Mouse (Mus musculus) liver, postnatal 0 days (tissue): ENCODE measurements around the gene Gpank1. TPM values are rescaled to one million over a fixed set of nuclear protein-coding genes. Genes with fewer than 3 reads are reported as not detected.

Source experiments
- ATAC-seq: fragments of 200-750 bp; cut with Nextera tagmentation; 2 replicates; pipeline ENCODE4 v1.8.0; 2017; ENCODE audit warnings: mild to moderate bottlenecking, moderate library complexity
- DNase-seq: peaks from one replicate; pipeline ENCODE4 v3.0.0-alpha.2; 2016
- H3K27ac ChIP-seq: fragments of 300-500 bp; sonication (generic); 2 replicates; pipeline ENCODE4 v1.5.1; 2014; ENCODE audit warnings: antibody characterized with exemption, moderate library complexity, mild to moderate bottlenecking, low read depth
- H3K27me3 ChIP-seq: fragments of 300-500 bp; sonication (generic); 2 replicates; pipeline ENCODE4 v1.6.1; 2014; ENCODE audit warnings: low read length, control low read depth, mixed read lengths; ENCODE audit not compliant: insufficient read depth
- H3K36me3 ChIP-seq: fragments of 300-500 bp; sonication (generic); replicated peaks from 2 replicates; pipeline ENCODE4 v1.6.1; 2014; ENCODE audit warnings: mild to moderate bottlenecking, control low read depth, low read length, moderate library complexity, mixed read lengths; ENCODE audit not compliant: insufficient read depth
- H3K4me1 ChIP-seq: fragments of 300-500 bp; sonication (generic); 2 replicates; pipeline ENCODE4 v1.6.1; 2014; ENCODE audit warnings: antibody characterized with exemption, mild to moderate bottlenecking, control low read depth; ENCODE audit not compliant: insufficient read depth
- H3K4me2 ChIP-seq: fragments of 300-500 bp; sonication (generic); 2 replicates; pipeline ENCODE4 v1.6.1; 2014; ENCODE audit warnings: low read depth, mild to moderate bottlenecking, low read length, moderate library complexity, mixed read lengths
- H3K4me3 ChIP-seq: fragments of 300-500 bp; sonication (generic); 2 replicates; pipeline ENCODE4 v1.5.1; 2014; ENCODE audit warnings: low read depth, low read length
- H3K9ac ChIP-seq: fragments of 300-500 bp; sonication (generic); replicated peaks from 2 replicates; pipeline ENCODE4 v1.6.1; 2014; ENCODE audit warnings: mild to moderate bottlenecking, moderate library complexity
- H3K9me3 ChIP-seq: fragments of 300-500 bp; sonication (generic); 2 replicates; pipeline ENCODE4 v1.6.1; 2016; ENCODE audit warnings: mild to moderate bottlenecking, control low read depth, low read length, mixed read lengths
- CTCF ChIP-seq: sonication (generic); IDR thresholded peaks from 2 replicates; pipeline ENCODE4 v1.5.1; 2016; ENCODE audit warnings: antibody characterized with exemption, low read depth
- EP300 ChIP-seq: IDR thresholded peaks from 2 replicates; pipeline ENCODE4 v1.6.1; 2016; ENCODE audit warnings: antibody characterized with exemption, low read depth, mild to moderate bottlenecking
- WGBS: fragments of 180-500 bp; shearing (Covaris S2); extraction: QIAGEN DNeasy Blood & Tissue Kit; methylation state at CpG from one replicate; pipeline ENCODE4 v1.1.7; 2014; ENCODE audit not compliant: insufficient replicate concordance; 5-methylcytosine and 5-hydroxymethylcytosine counted together
- polyA plus RNA-seq: library from polyadenylated mRNA; unstranded; fragments of >200 nt; fragmentation: Nextera tagmentation; extraction: Ambion mirVana; gene quantifications from 2 replicates; pipeline ENCODE4 v1.2.1, GENCODE M21; 2015

The Gpank1 gene
- polyA plus RNA-seq, 1 experiment from 2014 or later: 9.6 TPM

DNA sequence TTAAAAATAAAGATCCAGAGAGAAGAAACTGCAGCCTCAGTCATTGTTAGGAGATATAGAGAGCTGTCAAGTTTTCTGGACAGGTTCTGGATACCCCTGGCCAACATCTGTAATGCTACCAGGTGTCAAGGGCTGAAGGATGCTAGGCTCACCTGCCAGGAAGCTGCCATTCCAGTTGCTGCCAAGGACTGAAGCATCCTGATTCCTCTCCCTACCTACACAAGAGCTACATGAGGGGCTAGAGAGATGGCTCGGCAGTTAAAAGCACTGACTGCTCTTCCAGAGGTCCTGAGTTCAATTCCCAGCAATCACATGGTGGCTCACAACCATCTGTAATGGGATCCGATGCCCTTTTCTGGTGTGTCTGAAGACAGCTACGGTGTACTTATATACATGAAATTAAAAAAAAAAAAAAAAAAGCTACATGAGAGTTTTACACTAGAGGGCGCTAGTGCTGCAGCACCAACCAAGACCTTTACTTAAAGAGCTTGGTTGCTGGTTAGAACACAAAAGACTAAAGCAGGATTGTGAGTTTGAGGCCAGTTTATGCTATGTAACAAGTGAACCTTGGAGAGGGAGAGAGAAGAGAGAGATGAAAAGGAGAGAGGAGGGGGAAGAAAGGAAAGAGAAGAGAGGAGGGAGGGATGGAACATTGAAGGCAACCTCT lies 47.4 kb downstream of the Gpank1 start:
- Histone ChIP-seq H3K9me3 (no peaks in the 10 kb centered on the region), H3K4me1 (peaks cover 11% of the 10 kb centered on the region), H3K27ac (no peak overlapping the region), H3K9ac (no peak overlapping the region), H3K4me2 (no peak overlapping the region), H3K27me3 (no peaks in the 10 kb centered on the region), H3K4me3 (no peak overlapping the region), H3K36me3 (no peaks in the 10 kb centered on the region)
- 13% methylated on average over 4 of the region's 4 CpGs for WGBS
- ATAC-seq (no peak), DNase-seq (no peak)
- TF ChIP-seq CTCF (peak; percentile 79), EP300 (no peak)

DNA sequence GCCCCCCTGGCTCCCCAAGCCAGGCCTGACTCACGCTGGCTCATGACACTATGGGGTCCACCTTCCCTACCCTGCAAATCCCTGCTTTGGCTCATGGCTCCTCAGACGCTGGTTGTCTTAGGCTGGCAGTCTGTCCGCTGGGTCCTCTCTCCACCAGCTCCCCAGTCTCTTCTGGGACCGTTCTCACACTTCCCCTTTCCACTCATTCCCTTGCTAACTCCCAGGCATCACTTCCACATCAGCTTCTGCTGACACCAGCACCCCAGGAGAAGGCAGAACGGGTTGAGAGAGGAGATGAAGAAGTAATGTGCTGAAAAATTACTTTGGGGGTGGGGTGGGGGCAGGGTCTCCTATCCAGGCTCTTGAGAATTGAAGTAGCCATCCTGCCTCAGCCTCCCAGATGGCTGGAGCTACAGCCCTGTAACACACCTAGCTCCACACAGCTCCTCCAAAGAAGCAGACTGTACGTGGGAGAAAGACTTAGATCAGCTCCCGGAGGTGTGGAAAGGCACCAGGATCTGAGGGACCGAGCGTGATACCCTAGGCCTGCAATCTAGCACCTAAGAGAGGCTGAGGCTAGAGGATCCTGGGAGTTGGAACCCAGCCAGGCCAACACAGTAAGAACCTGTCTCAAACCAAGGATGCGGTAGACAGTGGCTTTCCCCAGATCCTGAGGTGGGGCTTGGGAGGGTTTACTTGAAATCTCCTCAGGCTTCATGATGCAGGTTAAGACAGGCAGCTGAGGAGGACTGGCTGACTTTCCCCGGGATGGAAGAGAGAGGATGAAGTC lies 51.4 kb downstream of the Gpank1 start:
- H3K4me1 ChIP-seq: 0 out of 2 replicates have a peak, but pooled peaks cover 4% of the 10 kb centered on the region
- DNase-seq (no peak), ATAC-seq (peak; percentile 24; the same call in 1 of the 2 replicates)
- no peak overlapping the region for H3K9ac ChIP-seq
- H3K36me3 ChIP-seq: no peaks in the 10 kb centered on the region
- H3K4me3 ChIP-seq: no peak overlapping the region
- H3K27ac ChIP-seq: peak overlapping the region; percentile 64
- 53% methylated on average over 11 of the region's 11 CpGs for WGBS
- no peaks in the 10 kb centered on the region for H3K9me3 ChIP-seq
- TF ChIP-seq EP300: no peak
- no peak for TF ChIP-seq CTCF
- H3K4me2 ChIP-seq: peak overlapping the region; percentile 20; the same call in 1 of the 2 replicates
- no peaks in the 10 kb centered on the region for H3K27me3 ChIP-seq

DNA sequence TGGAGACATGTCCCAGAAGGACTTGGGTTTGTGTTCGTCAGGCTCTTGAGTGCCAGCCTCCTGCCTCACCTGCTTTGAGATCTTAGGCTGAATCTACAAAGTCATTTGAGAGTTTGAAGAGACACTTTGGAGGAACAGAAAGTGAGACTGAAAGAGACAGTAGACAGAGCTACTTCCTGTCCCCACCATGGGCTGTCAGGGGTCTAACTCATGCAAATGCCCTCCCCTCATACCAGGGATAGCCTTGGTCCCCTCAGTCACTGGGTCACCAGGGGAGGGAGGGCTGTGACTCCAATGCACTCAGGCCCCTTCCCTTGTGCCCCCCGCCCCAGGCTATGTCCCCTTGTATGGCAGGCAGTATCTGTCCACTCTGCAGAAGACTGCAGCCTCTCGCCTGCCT lies 52.1 kb downstream of the Gpank1 start:
- Histone ChIP-seq H3K36me3 (no peaks in the 10 kb centered on the region), H3K9me3 (no peaks in the 10 kb centered on the region), H3K4me1 (0 out of 2 replicates have a peak, but pooled peaks cover 4% of the 10 kb centered on the region), H3K27ac (peak overlapping the region; percentile 64), H3K9ac (no peak overlapping the region), H3K4me3 (no peak overlapping the region), H3K27me3 (no peaks in the 10 kb centered on the region), H3K4me2 (0 out of 2 replicates have a peak overlapping the region, but pooled peaks have one; percentile 20)
- DNase-seq (no peak), ATAC-seq (no peak)
- WGBS: 55% methylated on average over 3 of the region's 3 CpGs
- TF ChIP-seq CTCF: no peak
- no peak for TF ChIP-seq EP300

Other genes with a start within 250 kb of the Gpank1 start
- gene Zbtb12, start 242.0 kb upstream of the Gpank1 start, polyA plus RNA-seq: 0.33 and 0.46 TPM in 2 replicates
- 0.25 TPM in 1 of 2 replicates, not detected in the other for gene Gm20547, start 239.4 kb upstream of the Gpank1 start, polyA plus RNA-seq
- gene C2, start 223.2 kb upstream of the Gpank1 start, polyA plus RNA-seq: 35.7 and 37.3 TPM in 2 replicates
- gene Ehmt2, start 223.0 kb upstream of the Gpank1 start, polyA plus RNA-seq: 11.1 TPM in 2 replicates
- 3.5 and 3.6 TPM in 2 replicates for gene Slc44a4, start 207.0 kb upstream of the Gpank1 start, polyA plus RNA-seq
- gene Neu1, start 190.2 kb upstream of the Gpank1 start, polyA plus RNA-seq: 35.6 and 40.3 TPM in 2 replicates
- 0.06 and 0.12 TPM in 2 replicates for gene Hspa1b, start 162.2 kb upstream of the Gpank1 start, polyA plus RNA-seq
- gene Gm20481, start 151.5 kb upstream of the Gpank1 start, polyA plus RNA-seq: 0.28 TPM in 1 of 2 replicates, not detected in the other
- 0.46 and 0.59 TPM in 2 replicates for gene Hspa1a, start 149.3 kb upstream of the Gpank1 start, polyA plus RNA-seq
- 0.18 TPM in 1 of 2 replicates, not detected in the other for gene Hspa1l, start 148.8 kb upstream of the Gpank1 start, polyA plus RNA-seq
- 69.8 and 76.7 TPM in 2 replicates for gene Lsm2, start 139.6 kb upstream of the Gpank1 start, polyA plus RNA-seq
- gene Vars, start 120.5 kb upstream of the Gpank1 start, polyA plus RNA-seq: 38.0 and 43.8 TPM in 2 replicates
- 0.09 and 0.12 TPM in 2 replicates for gene Vwa7, start 104.9 kb upstream of the Gpank1 start, polyA plus RNA-seq
- 3.3 and 4.1 TPM in 2 replicates for gene Sapcd1, start 93.4 kb upstream of the Gpank1 start, polyA plus RNA-seq
- 3.8 and 4.2 TPM in 2 replicates for gene Msh5, start 74.7 kb upstream of the Gpank1 start, polyA plus RNA-seq
- 98.6 and 102 TPM in 2 replicates for gene Clic1, start 71.5 kb upstream of the Gpank1 start, polyA plus RNA-seq
- gene Ddah2, start 62.4 kb upstream of the Gpank1 start, polyA plus RNA-seq: 15.8 and 17.2 TPM in 2 replicates
- gene Ly6g6c, start 56.1 kb upstream of the Gpank1 start, polyA plus RNA-seq: 0.32 and 0.49 TPM in 2 replicates
- 6.5 and 7.1 TPM in 2 replicates for gene Mpig6b, start 55.3 kb upstream of the Gpank1 start, polyA plus RNA-seq
- gene Ly6g6e, start 44.6 kb upstream of the Gpank1 start, polyA plus RNA-seq: 0.19 TPM in 1 of 2 replicates, not detected in the other
- 0.54 and 0.60 TPM in 2 replicates for gene Ly6g6d, start 43.4 kb upstream of the Gpank1 start, polyA plus RNA-seq
- gene Ly6g6f, start 35.8 kb upstream of the Gpank1 start, polyA plus RNA-seq: 4.0 and 5.3 TPM in 2 replicates
- gene Abhd16a, start 32.2 kb upstream of the Gpank1 start, polyA plus RNA-seq: 47.3 and 49.3 TPM in 2 replicates
- gene Ly6g5c, start 13.2 kb upstream of the Gpank1 start, polyA plus RNA-seq: not detected in 2 replicates
- gene Ly6g5b, start 6.0 kb upstream of the Gpank1 start, polyA plus RNA-seq: 0.32 and 0.67 TPM in 2 replicates
- gene Csnk2b, start 598 bp downstream of the Gpank1 start, polyA plus RNA-seq: 120 and 131 TPM in 2 replicates
- 4.4 and 4.8 TPM in 2 replicates for gene D17H6S53E, start 4.9 kb downstream of the Gpank1 start, polyA plus RNA-seq
- gene Apom, start 10.6 kb downstream of the Gpank1 start, polyA plus RNA-seq: 1,209 and 1,216 TPM in 2 replicates
- 16.5 and 19.7 TPM in 2 replicates for gene Bag6, start 13.7 kb downstream of the Gpank1 start, polyA plus RNA-seq
- 28.0 and 32.9 TPM in 2 replicates for gene Prrc2a, start 43.4 kb downstream of the Gpank1 start, polyA plus RNA-seq
- 34.1 and 39.1 TPM in 2 replicates for gene Aif1, start 54.6 kb downstream of the Gpank1 start, polyA plus RNA-seq
- gene Lst1, start 67.0 kb downstream of the Gpank1 start, polyA plus RNA-seq: 41.2 and 44.2 TPM in 2 replicates
- gene Ltb, start 73.0 kb downstream of the Gpank1 start, polyA plus RNA-seq: 5.3 and 6.0 TPM in 2 replicates
- gene Tnf, start 80.6 kb downstream of the Gpank1 start, polyA plus RNA-seq: 0.59 and 0.75 TPM in 2 replicates
- gene Lta, start 83.9 kb downstream of the Gpank1 start, polyA plus RNA-seq: not detected in 2 replicates
- gene Gm16181, start 99.4 kb downstream of the Gpank1 start, polyA plus RNA-seq: 0.22 TPM in 2 replicates
- 0.98 and 1.3 TPM in 2 replicates for gene Atp6v1g2, start 112.2 kb downstream of the Gpank1 start, polyA plus RNA-seq
- 4.1 and 4.4 TPM in 2 replicates for gene Nfkbil1, start 114.3 kb downstream of the Gpank1 start, polyA plus RNA-seq
- gene Ddx39b, start 120.3 kb downstream of the Gpank1 start, polyA plus RNA-seq: 79.6 and 87.2 TPM in 2 replicates
- 256 and 291 TPM in 2 replicates for gene H2-D1, start 141.3 kb downstream of the Gpank1 start, polyA plus RNA-seq
- gene H2-Q1, start 198.9 kb downstream of the Gpank1 start, polyA plus RNA-seq: 0.07 and 0.17 TPM in 2 replicates
- 4.9 and 5.3 TPM in 2 replicates for gene H2-Q2, start 220.8 kb downstream of the Gpank1 start, polyA plus RNA-seq